12 mouse cellular contexts compared by ENCODE assay signal in genomic region chr17:35103221-35103690, GRCm38 (mm10). TPM values are rescaled to one million over a fixed set of nuclear protein-coding genes. Genes with fewer than 3 reads are reported as not detected.
DNase-seq lines count a peak whose midpoint lies in the region; TF ChIP-seq lines count a peak whose summit lies in the region.
"Had no signal": no experiment of that assay in that cellular context is flagged by ENCODE, and none has a peak within 500 bp of the region (broad histone marks: within the 10 kb centered on the region; RNA-seq: fewer than 3 reads in every experiment).

No protein-coding gene starts in this region.

- H3K4me1 ChIP-seq in cerebellum, adult 2 months (ENCODE audit: control insufficient read depth, insufficient read depth, low read length), result peaks cover 68% of the 10 kb centered on the region

- H3K4me3 ChIP-seq in cerebellum, adult 2 months (replicated peaks; ENCODE audit: insufficient read depth, low read depth, low read length), result no peak overlapping the region
- H3K4me3 ChIP-seq: forebrain, embryonic 13.5 days had no signal

- H3K27ac ChIP-seq in cerebellum, adult 2 months (ENCODE audit: insufficient read depth, low read length), result no peak overlapping the region
- H3K27ac ChIP-seq: forebrain, embryonic 13.5 days; hindbrain, embryonic 14.5 days had no signal

- no peak for TF ChIP-seq POLR2A in cerebellum, adult 2 months (IDR thresholded peaks at IDR 0.05; ENCODE audit: borderline replicate concordance, insufficient read depth, low read length)

- H3K27me3 ChIP-seq in cerebellum, adult 2 months (ENCODE audit: control insufficient read depth, insufficient read depth, low read length), result no peaks in the 10 kb centered on the region
- H3K27me3 ChIP-seq: forebrain, embryonic 13.5 days had no signal

- WGBS in cerebellum, adult 2 months, result 35% methylated on average over 6 of the region's 6 CpGs

- TF ChIP-seq CTCF in cerebellum, adult 2 months (IDR thresholded peaks at IDR 0.05; ENCODE audit: borderline replicate concordance, insufficient read depth, low read depth, low read length), result no peak

- DNase-seq in cerebellum, postnatal 10 days, result peak; percentile 27 to 43
- no peak for DNase-seq in cerebellum, adult 2 months
- DNase-seq in spleen, postnatal 10 days (ENCODE audit: low spot score in 2 of 2), result peak; percentile 50 to 52
- no peak for DNase-seq in spleen, adult 18-20 months
- peak; percentile 84 to 89 for DNase-seq in kidney, postnatal 36 days
- no peak for DNase-seq in lung, postnatal 36 days
- DNase-seq in urinary bladder, postnatal 14 days (ENCODE audit: low spot score), result no peak
- no peak for DNase-seq in frontal cortex, adult 2 months (ENCODE audit: extremely low spot score in 1 of 2, low spot score in 1 of 2)
- DNase-seq: thymus, postnatal 4 days had no signal

RNA-seq across cellular contexts. Expression of gene Ly6g5c, which starts 4.8 kb away (rescaled TPM):
- polyA plus RNA-seq in cerebellum, adult 2 months (2012; rRNA removed), result 0.28 TPM in 1 of 2 replicates, not detected in the other
- 0.38 TPM in 1 of 2 replicates, not detected in the other for polyA plus RNA-seq in frontal cortex, adult 2 months (2012; rRNA removed)
- polyA plus RNA-seq: forebrain, embryonic 13.5 days; hindbrain, embryonic 14.5 days; limb, embryonic 14.5 days had no signal

RNA-seq across cellular contexts. Expression of gene Ly6g5b, which starts 12.0 kb away (rescaled TPM):
- polyA plus RNA-seq in cerebellum, adult 2 months (2012; rRNA removed), result 2.2 and 3.4 TPM in 2 replicates
- 1.2 and 2.0 TPM in 2 replicates for polyA plus RNA-seq in frontal cortex, adult 2 months (2012; rRNA removed)

RNA-seq across cellular contexts. Expression of gene Abhd16a, which starts 14.2 kb away (rescaled TPM):
- 337 and 394 TPM in 2 replicates for polyA plus RNA-seq in cerebellum, adult 2 months (2012; rRNA removed)
- polyA plus RNA-seq in frontal cortex, adult 2 months (2012; rRNA removed), result 144 and 159 TPM in 2 replicates

RNA-seq across cellular contexts. Expression of gene Ly6g6f, which starts 17.8 kb away (rescaled TPM):
- polyA plus RNA-seq in cerebellum, adult 2 months (2012; rRNA removed), result 0.86 and 1.1 TPM in 2 replicates
- 0.10 and 0.27 TPM in 2 replicates for polyA plus RNA-seq in frontal cortex, adult 2 months (2012; rRNA removed)

RNA-seq across cellular contexts. Expression of gene Gpank1, which starts 18.0 kb away (rescaled TPM):
- polyA plus RNA-seq in cerebellum, adult 2 months (2012; rRNA removed), result 32.7 TPM in 2 replicates
- polyA plus RNA-seq in frontal cortex, adult 2 months (2012; rRNA removed), result 18.9 and 20.2 TPM in 2 replicates

Comparison
In these comparisons a context has a peak if more than half of its experiments do, and no peak if none do; other contexts are left out.
1. DNase-seq: peak in cerebellum, postnatal 10 days (2 of 2), spleen, postnatal 10 days (2 of 2) and kidney, postnatal 36 days (2 of 2); none in cerebellum, adult 2 months (0 of 2), spleen, adult 18-20 months (0 of 2), lung, postnatal 36 days (single experiment), urinary bladder, postnatal 14 days (single experiment) and frontal cortex, adult 2 months (0 of 2).